Mouse (Mus musculus) heart, embryonic 11.5 days (tissue): ENCODE measurements around the gene Ift43. TPM values are rescaled to one million over a fixed set of nuclear protein-coding genes. Genes with fewer than 3 reads are reported as not detected.
A peak's percentile ranks its signal among the peaks of the same experiment; 100 is the strongest.

Source experiments
- ATAC-seq: fragments of 200-750 bp; cut with Nextera tagmentation; replicated peaks from 2 replicates; pipeline ENCODE4 v1.8.0; 2017; ENCODE audit warnings: moderate library complexity; ENCODE audit not compliant: insufficient number of reproducible peaks, low FRiP score, low TSS enrichment
- H3K27ac ChIP-seq: fragments of 300-500 bp; sonication (generic); 2 replicates; pipeline ENCODE4 v1.5.1; 2014; ENCODE audit warnings: mild to moderate bottlenecking, low read depth, low read length
- H3K27me3 ChIP-seq: fragments of 300-500 bp; sonication (generic); 2 replicates; pipeline ENCODE4 v1.6.1; 2014; ENCODE audit warnings: mild to moderate bottlenecking, low read length, mixed read lengths; ENCODE audit not compliant: control insufficient read depth, insufficient read depth
- H3K36me3 ChIP-seq: fragments of 300-500 bp; sonication (generic); 2 replicates; pipeline ENCODE4 v1.6.1; 2014; ENCODE audit warnings: mild to moderate bottlenecking, low read length, moderate library complexity, mixed read lengths; ENCODE audit not compliant: control insufficient read depth, insufficient read depth
- H3K4me1 ChIP-seq: fragments of 300-500 bp; sonication (generic); 2 replicates; pipeline ENCODE4 v1.6.1; 2014; ENCODE audit warnings: low read length; ENCODE audit not compliant: control insufficient read depth, insufficient read depth
- H3K4me2 ChIP-seq: fragments of 300-500 bp; sonication (generic); 2 replicates; pipeline ENCODE4 v1.6.1; 2014; ENCODE audit warnings: mild to moderate bottlenecking, moderate library complexity
- H3K4me3 ChIP-seq: fragments of 300-500 bp; sonication (generic); 2 replicates; pipeline ENCODE4 v1.5.1; 2014; ENCODE audit warnings: low read depth, low read length
- H3K9ac ChIP-seq: fragments of 300-500 bp; sonication (generic); 2 replicates; pipeline ENCODE4 v1.6.1; 2014; ENCODE audit warnings: mild to moderate bottlenecking, low read depth, low read length, moderate library complexity
- H3K9me3 ChIP-seq: fragments of 300-500 bp; sonication (generic); replicated peaks from 2 replicates; pipeline ENCODE4 v1.6.1; 2016; ENCODE audit warnings: low read length; ENCODE audit not compliant: control insufficient read depth
- WGBS: fragments of 180-500 bp; shearing (Covaris S2); extraction: QIAGEN DNeasy Blood & Tissue Kit; methylation state at CpG from one replicate; pipeline ENCODE4 v1.1.7; 2014; ENCODE audit not compliant: insufficient replicate concordance; 5-methylcytosine and 5-hydroxymethylcytosine counted together
- polyA plus RNA-seq: library from polyadenylated mRNA; unstranded; fragments of >200 nt; fragmentation: Nextera tagmentation; extraction: Ambion mirVana; gene quantifications from 2 replicates; pipeline ENCODE4 v1.2.1, GENCODE M21; 2014

Ift43 gene
- polyA plus RNA-seq, 1 experiment from 2014 or later, result 113 TPM

- Histone ChIP-seq H3K9me3 (peaks cover 3% of the 10 kb centered on the region; the same call in 1 of the 2 replicates), H3K36me3 (peaks cover 9% of the 10 kb centered on the region; the same call in 1 of the 2 replicates), H3K9ac (no peak overlapping the region), H3K27ac (no peak overlapping the region), H3K4me1 (no peaks in the 10 kb centered on the region), H3K27me3 (no peaks in the 10 kb centered on the region), H3K4me3 (no peak overlapping the region), H3K4me2 (no peak overlapping the region)
- 92% methylated on average over 3 of the region's 3 CpGs for WGBS
- ATAC-seq, result no peak
Observed at GRCm38 (mm10) chr12:86146246-86146645, 63.9 kb downstream of the Ift43 start.

- Histone ChIP-seq H3K4me1 (peaks cover 14% of the 10 kb centered on the region), H3K9me3 (peaks cover 3% of the 10 kb centered on the region; the same call in 1 of the 2 replicates), H3K4me2 (no peak overlapping the region), H3K27ac (no peak overlapping the region), H3K9ac (no peak overlapping the region), H3K36me3 (peaks cover 9% of the 10 kb centered on the region; the same call in 1 of the 2 replicates), H3K4me3 (no peak overlapping the region), H3K27me3 (no peaks in the 10 kb centered on the region)
- 57% methylated on average over 6 of the region's 6 CpGs for WGBS
- ATAC-seq, result no peak
Observed at GRCm38 (mm10) chr12:86148271-86148670, 65.9 kb downstream of the Ift43 start.

GRCm38 (mm10) chr12:86149087-86149486, 66.7 kb downstream of the Ift43 start:
- ATAC-seq, result no peak
- WGBS, result 72% methylated on average over 6 of the region's 6 CpGs
- Histone ChIP-seq H3K4me2 (no peak overlapping the region), H3K4me1 (peaks cover 20% of the 10 kb centered on the region), H3K27me3 (no peaks in the 10 kb centered on the region), H3K36me3 (peaks cover 9% of the 10 kb centered on the region; the same call in 1 of the 2 replicates), H3K9me3 (peaks cover 3% of the 10 kb centered on the region; the same call in 1 of the 2 replicates), H3K4me3 (no peak overlapping the region), H3K9ac (no peak overlapping the region), H3K27ac (no peak overlapping the region)

GRCm38 (mm10) chr12:86151941-86152340, 69.6 kb downstream of the Ift43 start:
- WGBS, result 16% methylated on average over 12 of the region's 12 CpGs
- H3K4me3 ChIP-seq, result no peak overlapping the region
- H3K36me3 ChIP-seq, result peaks cover 9% of the 10 kb centered on the region; the same call in 1 of the 2 replicates
- H3K9me3 ChIP-seq, result peaks cover 3% of the 10 kb centered on the region; the same call in 1 of the 2 replicates
- H3K4me2 ChIP-seq, result peak overlapping the region; percentile 35; the same call in 1 of the 2 replicates
- H3K27ac ChIP-seq, result no peak overlapping the region
- peaks cover 24% of the 10 kb centered on the region for H3K4me1 ChIP-seq
- H3K27me3 ChIP-seq, result no peaks in the 10 kb centered on the region
- ATAC-seq, result no peak
- H3K9ac ChIP-seq, result no peak overlapping the region

GRCm38 (mm10) chr12:86153213-86153957, 71.0 kb downstream of the Ift43 start:
- H3K9me3 ChIP-seq, result peaks cover 3% of the 10 kb centered on the region; the same call in 1 of the 2 replicates
- H3K4me1 ChIP-seq, result peaks cover 36% of the 10 kb centered on the region
- H3K27ac ChIP-seq, result peak overlapping the region; percentile 11; the same call in 1 of the 2 replicates
- 70% methylated on average over 12 of the region's 12 CpGs for WGBS
- ATAC-seq, result no peak
- H3K36me3 ChIP-seq, result peaks cover 9% of the 10 kb centered on the region; the same call in 1 of the 2 replicates
- H3K9ac ChIP-seq, result no peak overlapping the region
- no peaks in the 10 kb centered on the region for H3K27me3 ChIP-seq
- H3K4me3 ChIP-seq, result no peak overlapping the region
- H3K4me2 ChIP-seq, result no peak overlapping the region

GRCm38 (mm10) chr12:86155176-86155575, 72.8 kb downstream of the Ift43 start:
- no peak overlapping the region for H3K9ac ChIP-seq
- no peak overlapping the region for H3K4me2 ChIP-seq
- WGBS, result 83% methylated on average over 8 of the region's 8 CpGs
- no peak overlapping the region for H3K27ac ChIP-seq
- H3K4me3 ChIP-seq, result no peak overlapping the region
- ATAC-seq, result no peak
- H3K27me3 ChIP-seq, result no peaks in the 10 kb centered on the region
- H3K9me3 ChIP-seq, result peaks cover 1% of the 10 kb centered on the region; the same call in 1 of the 2 replicates
- H3K36me3 ChIP-seq, result peaks cover 5% of the 10 kb centered on the region; the same call in 1 of the 2 replicates
- H3K4me1 ChIP-seq, result peaks cover 45% of the 10 kb centered on the region

GRCm38 (mm10) chr12:86157166-86157565, 74.8 kb downstream of the Ift43 start:
- H3K9ac ChIP-seq, result no peak overlapping the region
- 82% methylated on average over 8 of the region's 8 CpGs for WGBS
- peaks cover 42% of the 10 kb centered on the region for H3K4me1 ChIP-seq
- H3K27ac ChIP-seq, result no peak overlapping the region
- no peaks in the 10 kb centered on the region for H3K9me3 ChIP-seq
- H3K27me3 ChIP-seq, result no peaks in the 10 kb centered on the region
- H3K36me3 ChIP-seq, result peaks cover 7% of the 10 kb centered on the region; the same call in 1 of the 2 replicates
- no peak for ATAC-seq
- H3K4me3 ChIP-seq, result no peak overlapping the region
- no peak overlapping the region for H3K4me2 ChIP-seq

- ATAC-seq, result no peak
- Histone ChIP-seq H3K4me1 (peaks cover 38% of the 10 kb centered on the region), H3K9me3 (no peaks in the 10 kb centered on the region), H3K27ac (peak overlapping the region; percentile 29; the same call in 1 of the 2 replicates), H3K4me3 (no peak overlapping the region), H3K4me2 (no peak overlapping the region; the same call in 1 of the 2 replicates), H3K9ac (no peak overlapping the region), H3K36me3 (peaks cover 7% of the 10 kb centered on the region; the same call in 1 of the 2 replicates), H3K27me3 (no peaks in the 10 kb centered on the region)
- WGBS, result 17% methylated on average over 8 of the region's 8 CpGs
Observed at GRCm38 (mm10) chr12:86157894-86158444, 75.6 kb downstream of the Ift43 start.
